9 mouse cellular contexts compared by ENCODE assay signal in the genomic region with DNA sequence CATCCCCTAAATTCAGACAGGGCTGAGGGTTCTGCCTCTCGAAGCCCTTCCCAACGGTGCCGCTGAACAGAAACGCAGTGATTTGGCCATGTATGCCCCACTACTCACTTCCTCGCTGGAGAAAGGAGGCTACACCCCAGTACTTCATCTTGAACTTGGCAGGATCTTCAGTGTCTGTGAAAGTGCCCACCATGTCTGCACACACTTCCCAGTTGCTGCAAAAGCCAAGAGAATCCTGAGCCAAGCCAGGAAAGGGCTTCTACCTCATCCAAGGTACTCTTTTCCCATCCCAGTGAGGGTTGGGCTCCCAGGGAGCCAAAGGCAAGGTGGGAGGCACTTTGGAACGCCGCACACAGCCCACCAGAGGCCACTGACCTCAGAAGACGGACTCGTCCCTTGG. TPM values are rescaled to one million over a fixed set of nuclear protein-coding genes. Genes with fewer than 3 reads are reported as not detected.
DNase-seq lines count a peak whose midpoint lies in the region; ATAC-seq and TF ChIP-seq lines count a peak whose summit lies in the region.
"Had no signal": no experiment of that assay in that cellular context is flagged by ENCODE, and none has a peak within 500 bp of the region (broad histone marks: within the 10 kb centered on the region; RNA-seq: fewer than 3 reads in every experiment).

No protein-coding gene starts in this region.

- no peak overlapping the region for H3K9ac ChIP-seq in heart, embryonic 16.5 days (ENCODE audit: low read length)
- no peak overlapping the region for H3K9ac ChIP-seq in hindbrain, postnatal 0 days (replicated peaks; ENCODE audit: low read length)
- no peak overlapping the region for H3K9ac ChIP-seq in midbrain, embryonic 16.5 days (ENCODE audit: low read depth, low read length)

- no peak overlapping the region for H3K27ac ChIP-seq in heart, embryonic 16.5 days (ENCODE audit: low read length)
- H3K27ac ChIP-seq in embryonic facial prominence, embryonic 10.5 days (replicated peaks): no peak overlapping the region
- H3K27ac ChIP-seq in hindbrain, postnatal 0 days: no peak overlapping the region
- no peak overlapping the region for H3K27ac ChIP-seq in midbrain, embryonic 16.5 days (ENCODE audit: low read length)

- peak overlapping the region; percentile 55 for H3K4me3 ChIP-seq in heart, embryonic 16.5 days (ENCODE audit: low read length)
- H3K4me3 ChIP-seq in embryonic facial prominence, embryonic 10.5 days: peak overlapping the region; percentile 71
- H3K4me3 ChIP-seq in hindbrain, postnatal 0 days (ENCODE audit: low read length): peak overlapping the region; percentile 59
- peak overlapping the region; percentile 65 for H3K4me3 ChIP-seq in midbrain, embryonic 16.5 days (ENCODE audit: low read depth, low read length)

- WGBS in heart, embryonic 16.5 days: 24% methylated on average over 9 of the region's 9 CpGs
- WGBS in embryonic facial prominence, embryonic 10.5 days: 30% methylated on average over 9 of the region's 9 CpGs
- WGBS in hindbrain, postnatal 0 days: 26% methylated on average over 9 of the region's 9 CpGs
- WGBS in midbrain, embryonic 16.5 days: 33% methylated on average over 9 of the region's 9 CpGs

- H3K9me3 ChIP-seq in heart, embryonic 16.5 days (replicated peaks; ENCODE audit: control insufficient read depth, low read length): no peaks in the 10 kb centered on the region
- no peaks in the 10 kb centered on the region for H3K9me3 ChIP-seq in embryonic facial prominence, embryonic 10.5 days
- no peaks in the 10 kb centered on the region for H3K9me3 ChIP-seq in hindbrain, postnatal 0 days (ENCODE audit: low read length)
- no peaks in the 10 kb centered on the region for H3K9me3 ChIP-seq in midbrain, embryonic 16.5 days (replicated peaks; ENCODE audit: control insufficient read depth, low read length, poor library complexity, severe bottlenecking)
- H3K9me3 ChIP-seq: G1E had no signal

- peaks cover 35% of the 10 kb centered on the region for H3K27me3 ChIP-seq in heart, embryonic 16.5 days (ENCODE audit: control insufficient read depth, insufficient read depth, low read length)
- peaks cover 54% of the 10 kb centered on the region for H3K27me3 ChIP-seq in embryonic facial prominence, embryonic 10.5 days (replicated peaks; ENCODE audit: low read depth, poor library complexity, severe bottlenecking)
- 0 out of 2 replicates have a peak, but pooled peaks cover 3% of the 10 kb centered on the region for H3K27me3 ChIP-seq in hindbrain, postnatal 0 days (ENCODE audit: insufficient read depth, low read length)
- peaks cover 10% of the 10 kb centered on the region for H3K27me3 ChIP-seq in midbrain, embryonic 16.5 days (ENCODE audit: control insufficient read depth, insufficient read depth, low read depth, low read length)

- H3K36me3 ChIP-seq in heart, embryonic 16.5 days (ENCODE audit: control insufficient read depth, insufficient read depth): no peaks in the 10 kb centered on the region
- no peaks in the 10 kb centered on the region for H3K36me3 ChIP-seq in embryonic facial prominence, embryonic 10.5 days (replicated peaks)
- no peaks in the 10 kb centered on the region for H3K36me3 ChIP-seq in hindbrain, postnatal 0 days (ENCODE audit: insufficient read depth, low read length)
- no peaks in the 10 kb centered on the region for H3K36me3 ChIP-seq in midbrain, embryonic 16.5 days (ENCODE audit: control insufficient read depth, insufficient read depth, low read length)
- H3K36me3 ChIP-seq: G1E had no signal

- peak overlapping the region; percentile 91 for H3K4me2 ChIP-seq in heart, embryonic 16.5 days (ENCODE audit: low read depth, low read length)
- H3K4me2 ChIP-seq in hindbrain, postnatal 0 days (ENCODE audit: low read depth, low read length): peak overlapping the region; percentile 84
- H3K4me2 ChIP-seq in midbrain, embryonic 16.5 days (ENCODE audit: low read length): peak overlapping the region; percentile 82

- DNase-seq in heart, adult 18-20 months: no peak
- peak; percentile 19 for DNase-seq in embryonic facial prominence, embryonic 10.5 days (ENCODE audit: low spot score)
- no peak for DNase-seq in hindbrain, postnatal 0 days (ENCODE audit: low spot score)
- no peak for DNase-seq in adipocyte (ENCODE audit: low spot score)
- DNase-seq in cerebellum, adult 11 months: no peak
- no peak for DNase-seq in cerebellum, adult 9-11 months

- H3K4me1 ChIP-seq in heart, embryonic 16.5 days (ENCODE audit: control insufficient read depth, insufficient read depth, low read length): no peaks in the 10 kb centered on the region
- peaks cover 11% of the 10 kb centered on the region for H3K4me1 ChIP-seq in embryonic facial prominence, embryonic 10.5 days
- no peaks in the 10 kb centered on the region for H3K4me1 ChIP-seq in hindbrain, postnatal 0 days (ENCODE audit: insufficient read depth, low read length)
- H3K4me1 ChIP-seq in midbrain, embryonic 16.5 days (ENCODE audit: control insufficient read depth, insufficient read depth, low read length): no peaks in the 10 kb centered on the region

- no peak for TF ChIP-seq CTCF in hindbrain, postnatal 0 days (IDR thresholded peaks at IDR 0.05; ENCODE audit: low read depth)

- no peak for ATAC-seq in heart, embryonic 16.5 days (replicated peaks; ENCODE audit: extremely low read depth, insufficient read depth, low FRiP score)
- no peak for ATAC-seq in hindbrain, postnatal 0 days
- ATAC-seq in midbrain, embryonic 16.5 days: no peak

RNA-seq across cellular contexts. Expression of gene Rbp4, which starts 1.2 kb away (rescaled TPM):
- polyA plus RNA-seq in heart, embryonic 16.5 days (2015; fragmentation: Nextera tagmentation; extraction: Ambion mirVana): 4.3 and 4.5 TPM in 2 replicates
- total RNA-seq in heart, adult 18-20 months (2021): 1 to 10 TPM; 3.0 to 7.3 TPM
- 1.0 and 2.3 TPM in 2 replicates for polyA plus RNA-seq in embryonic facial prominence, embryonic 10.5 days (2016; fragmentation: Nextera tagmentation; extraction: Ambion mirVana)
- 2.0 and 5.1 TPM in 2 replicates for total RNA-seq in hindbrain, postnatal 0 days (2014; rRNA removed)
- polyA plus RNA-seq in hindbrain, postnatal 0 days (2015; fragmentation: Nextera tagmentation; extraction: Ambion mirVana): 20.3 and 21.3 TPM in 2 replicates
- polyA plus RNA-seq in midbrain, embryonic 16.5 days (2015; fragmentation: Nextera tagmentation; extraction: Ambion mirVana): 4.7 and 4.8 TPM in 2 replicates
- total RNA-seq: G1E had no signal
- polyA plus RNA-seq: G1E had no signal

RNA-seq across cellular contexts. Expression of gene Pde6c, which starts 8.7 kb away (rescaled TPM):
- polyA plus RNA-seq in heart, embryonic 16.5 days (2015; fragmentation: Nextera tagmentation; extraction: Ambion mirVana): not detected in 2 replicates
- total RNA-seq in heart, adult 18-20 months (2021): not detected
- not detected in 2 replicates for polyA plus RNA-seq in embryonic facial prominence, embryonic 10.5 days (2016; fragmentation: Nextera tagmentation; extraction: Ambion mirVana)
- total RNA-seq in hindbrain, postnatal 0 days (2014; rRNA removed): not detected in 2 replicates
- 0.46 and 0.48 TPM in 2 replicates for polyA plus RNA-seq in hindbrain, postnatal 0 days (2015; fragmentation: Nextera tagmentation; extraction: Ambion mirVana)
- 0.24 TPM in 1 of 2 replicates, not detected in the other for polyA plus RNA-seq in midbrain, embryonic 16.5 days (2015; fragmentation: Nextera tagmentation; extraction: Ambion mirVana)
- total RNA-seq: G1E had no signal
- polyA plus RNA-seq: G1E had no signal

RNA-seq across cellular contexts. Expression of gene Ffar4, which starts 27.1 kb away (rescaled TPM):
- polyA plus RNA-seq in heart, embryonic 16.5 days (2015; fragmentation: Nextera tagmentation; extraction: Ambion mirVana): 0.35 and 0.49 TPM in 2 replicates
- total RNA-seq in heart, adult 18-20 months (2021): under 1 TPM in 1 of 2 experiments, not detected in 1; 0.80 TPM
- polyA plus RNA-seq in embryonic facial prominence, embryonic 10.5 days (2016; fragmentation: Nextera tagmentation; extraction: Ambion mirVana): 0.28 TPM in 1 of 2 replicates, not detected in the other
- total RNA-seq in hindbrain, postnatal 0 days (2014; rRNA removed): 0.11 TPM in 1 of 2 replicates, not detected in the other
- polyA plus RNA-seq in hindbrain, postnatal 0 days (2015; fragmentation: Nextera tagmentation; extraction: Ambion mirVana): 0.24 and 0.29 TPM in 2 replicates
- 0.30 and 0.34 TPM in 2 replicates for polyA plus RNA-seq in midbrain, embryonic 16.5 days (2015; fragmentation: Nextera tagmentation; extraction: Ambion mirVana)
- total RNA-seq: G1E had no signal
- polyA plus RNA-seq: G1E had no signal
